Mouse (Mus musculus) spleen, adult 12 weeks (tissue): ENCODE results near the gene Ddx17.

Experiments used
- DNase-seq: peaks from one replicate; pipeline ENCODE4 v3.0.0; 2022; ENCODE audit warnings: low spot score

Gene Ddx17

GRCm38 (mm10) chr15:79518571-79518970 is 28.0 kb downstream of the Ddx17 start:
- no peak for DNase-seq

DNA sequence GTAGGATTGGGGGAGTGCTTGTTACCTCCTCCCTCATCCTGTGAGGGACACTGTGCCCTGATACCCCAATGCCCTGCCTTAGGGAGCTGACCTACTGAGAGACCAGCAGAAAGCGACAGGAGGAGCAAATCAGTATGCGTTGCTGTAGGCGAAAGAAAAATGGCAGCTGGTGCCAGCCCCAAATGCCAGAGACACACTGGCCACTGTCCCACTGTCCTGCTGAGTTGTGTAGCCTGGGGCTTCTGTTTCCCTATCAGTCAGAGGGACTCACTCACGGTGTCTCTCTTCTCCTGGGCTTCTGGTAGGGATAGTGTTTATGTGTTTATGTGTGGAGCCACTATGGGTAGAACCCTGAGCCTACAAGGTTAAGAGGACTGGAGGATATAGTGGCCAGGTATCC is 28.8 kb downstream of the Ddx17 start:
- no peak for DNase-seq

GRCm38 (mm10) chr15:79516171-79517096 is 30.1 kb downstream of the Ddx17 start, which contains the start of gene Kdelr3:
Kdelr3 (plus strand) TSS chr15:79516411.
- DNase-seq = no peak

DNA sequence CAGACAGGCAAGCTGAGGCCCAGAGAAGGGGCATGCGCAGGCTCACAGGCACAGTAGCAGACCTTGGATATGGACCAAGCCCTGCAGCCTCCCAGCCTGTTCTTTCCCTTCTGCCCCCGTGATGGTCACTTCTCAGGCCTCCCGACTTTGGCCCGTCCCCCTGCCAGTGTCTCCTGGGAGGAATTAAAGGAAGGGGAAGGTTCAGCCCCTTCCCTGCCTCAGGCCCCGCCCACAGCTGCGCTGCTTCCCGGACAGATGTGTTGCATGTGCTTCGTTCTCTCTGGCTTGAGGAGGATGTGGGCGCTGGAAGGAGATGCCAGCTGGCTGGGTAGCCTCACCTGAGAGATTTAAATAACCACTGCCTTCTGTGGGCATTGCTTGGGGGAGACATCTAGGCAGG is 32.6 kb downstream of the Ddx17 start:
- no peak for DNase-seq

DNA sequence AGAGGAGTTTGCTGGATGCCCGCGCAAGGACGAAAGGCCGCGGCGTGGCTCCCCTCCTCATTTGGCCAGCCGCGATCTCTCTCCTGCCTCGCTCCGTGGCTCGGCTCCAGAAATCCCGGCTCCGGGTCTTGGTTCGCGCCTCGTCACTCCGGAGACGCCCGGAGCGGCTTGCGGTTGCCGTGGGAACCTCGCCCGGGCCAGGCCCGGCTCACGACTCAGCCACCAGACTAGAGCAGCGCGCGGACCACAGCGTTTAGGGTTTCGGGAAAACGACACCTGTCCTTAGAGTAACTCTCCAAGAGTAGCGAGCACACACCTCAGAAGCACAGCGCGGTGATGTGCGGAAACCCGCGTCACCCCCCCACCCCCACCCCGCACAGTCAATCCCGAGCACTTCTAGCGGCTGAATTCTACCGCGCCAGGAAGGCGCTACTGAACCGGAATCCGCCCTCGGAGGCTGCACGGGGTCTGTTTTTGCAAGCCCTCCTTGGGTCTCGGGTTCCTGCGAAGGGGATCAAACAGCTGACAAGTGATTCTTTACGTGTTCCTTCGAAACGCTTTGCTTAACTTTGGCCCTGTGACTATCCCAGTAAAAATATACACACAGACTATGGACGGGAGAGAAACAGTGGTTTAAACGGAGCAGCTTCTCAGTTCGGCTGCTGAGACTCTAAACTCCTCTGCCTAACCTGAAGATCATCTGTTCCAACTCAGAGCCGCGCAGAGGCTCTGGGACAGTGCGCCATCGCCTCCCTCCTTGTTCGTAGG is 34.8 kb downstream of the Ddx17 start:
- DNase-seq = no peak

DNA sequence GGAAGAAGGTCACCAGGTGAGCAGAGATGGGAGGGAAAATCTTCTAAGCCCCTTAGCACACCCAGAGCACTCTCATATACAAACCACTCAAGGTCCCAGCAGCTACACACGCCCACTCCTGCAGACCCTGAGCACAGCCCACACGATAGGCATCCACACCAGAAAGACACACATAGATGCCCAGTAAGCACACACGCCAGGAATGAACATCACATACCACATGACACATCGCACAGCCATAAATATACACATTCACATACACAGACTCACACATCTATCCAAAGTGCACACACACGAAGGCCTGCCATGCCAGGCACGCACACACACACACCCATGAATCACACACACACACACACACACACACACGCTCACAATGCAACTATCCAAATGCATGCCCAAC is 36.1 kb downstream of the Ddx17 start:
- DNase-seq = no peak

- no peak for DNase-seq
Measured at GRCm38 (mm10) chr15:79509998-79510397, 36.5 kb downstream of the Ddx17 start.

DNA sequence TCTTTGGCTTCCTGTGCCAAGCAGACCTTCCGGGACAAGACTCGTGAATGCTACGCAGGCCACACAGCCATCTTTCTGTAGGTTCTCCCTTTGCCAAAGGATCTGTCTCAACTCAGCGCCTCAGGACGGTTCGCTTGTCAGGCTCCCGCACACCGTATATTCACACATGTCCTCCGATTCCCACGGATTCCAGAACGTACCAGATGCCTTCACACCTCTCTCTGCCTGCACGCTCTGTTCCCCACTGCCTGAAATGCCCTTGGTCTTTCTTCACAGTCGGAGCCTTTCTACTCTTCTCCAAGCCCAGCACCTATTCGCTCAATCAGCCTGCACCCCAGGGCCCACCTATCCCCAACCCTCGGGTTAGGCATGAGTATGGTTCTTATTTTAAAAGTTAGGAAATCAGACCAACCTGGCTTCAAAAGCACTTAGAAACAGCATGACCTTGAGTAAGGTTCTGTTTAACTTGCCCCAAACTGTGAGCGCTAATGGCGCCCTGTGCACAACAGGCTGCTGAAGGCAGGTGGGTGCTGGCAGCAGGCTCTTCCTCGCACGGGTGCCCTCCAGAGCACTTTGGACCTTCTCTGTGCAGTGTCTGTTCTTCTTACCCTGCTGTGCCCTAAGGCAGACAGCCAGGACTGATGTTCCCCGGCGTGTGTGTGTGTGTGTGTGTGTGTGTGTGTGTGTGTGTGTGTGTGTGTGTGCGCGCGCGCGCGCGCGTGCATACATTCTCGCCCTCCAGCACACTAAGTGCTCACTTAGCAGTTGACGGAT is 39.3 kb downstream of the Ddx17 start:
- no peak for DNase-seq

GRCm38 (mm10) chr15:79506460-79506859 is 40.1 kb downstream of the Ddx17 start:
- DNase-seq = no peak

DNA sequence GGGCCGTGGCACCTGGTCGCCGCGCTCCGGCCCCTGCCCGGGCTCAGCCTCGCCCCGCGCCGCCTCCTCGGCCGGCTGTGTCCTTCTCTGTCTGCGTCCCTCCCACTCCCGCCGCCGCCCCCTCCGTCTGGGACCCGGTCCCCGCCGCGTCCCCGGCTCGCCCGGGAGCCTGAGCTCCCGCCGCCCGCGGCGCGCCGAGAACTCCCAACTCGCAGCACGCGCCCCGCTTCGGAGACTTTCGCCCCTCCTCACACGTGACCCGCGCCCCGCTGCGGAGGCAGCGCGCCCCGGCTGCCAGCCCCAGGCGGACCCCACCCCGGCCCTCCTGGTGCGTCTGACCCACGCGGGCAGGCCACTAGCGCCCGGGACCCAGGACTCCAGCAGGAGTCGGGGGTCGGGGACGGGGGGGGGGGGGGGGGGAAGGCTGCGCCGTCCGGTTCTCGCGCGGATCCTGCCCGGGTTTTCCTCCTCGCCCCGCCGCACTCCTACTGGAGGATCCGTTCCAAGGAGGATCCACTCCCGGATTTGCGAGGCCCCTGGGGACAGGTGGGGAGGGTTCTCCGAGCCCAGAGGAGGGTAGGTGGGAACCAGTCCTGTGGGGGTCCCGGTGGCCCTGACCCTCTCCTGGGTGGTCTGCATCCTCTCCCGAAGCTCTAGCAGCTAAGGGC is 40.8 kb downstream of the Ddx17 start:
- no peak for DNase-seq

DNA sequence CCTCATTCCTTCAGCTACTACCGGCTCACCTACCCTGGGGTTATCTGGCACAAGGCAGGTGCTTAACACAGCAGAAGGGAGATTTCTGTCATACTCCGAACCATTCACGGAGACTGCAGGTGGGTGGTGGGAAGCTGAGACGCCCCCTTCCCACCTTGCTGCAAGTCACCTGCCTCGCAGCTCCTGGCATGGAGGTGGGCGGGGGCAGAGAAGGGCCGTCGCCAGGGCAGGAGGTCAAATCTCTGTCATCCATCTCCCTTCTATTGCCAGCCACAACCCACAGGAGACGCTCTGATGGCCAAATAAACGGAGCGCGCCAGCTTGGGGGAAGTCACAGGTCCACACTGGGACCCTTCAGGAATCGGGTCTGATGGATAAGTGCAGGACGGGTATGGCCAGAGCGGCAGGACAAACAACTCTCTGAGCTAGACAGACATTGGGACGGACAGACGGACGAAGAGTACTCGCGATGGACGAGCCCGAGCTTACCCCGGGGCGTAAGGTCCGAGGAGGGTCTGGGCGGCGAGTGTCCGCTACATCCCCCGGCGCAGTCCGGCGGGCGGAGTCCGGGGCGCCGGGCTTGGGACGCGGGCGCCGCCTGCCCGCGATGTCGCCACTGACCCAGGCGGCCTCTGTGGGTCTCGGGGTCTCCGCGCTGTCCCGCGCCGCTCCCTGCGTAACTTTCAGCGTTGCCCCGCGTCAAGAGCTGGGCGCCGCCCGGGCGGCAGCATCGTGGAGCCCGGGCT is 41.7 kb downstream of the Ddx17 start, which contains the start of gene Kcnj4:
Gene Kcnj4 (minus strand): TSS at position 535 of the 746 bp plus-strand sequence.
- no peak for DNase-seq

GRCm38 (mm10) chr15:79503438-79503837 is 43.1 kb downstream of the Ddx17 start:
- DNase-seq = no peak

DNA sequence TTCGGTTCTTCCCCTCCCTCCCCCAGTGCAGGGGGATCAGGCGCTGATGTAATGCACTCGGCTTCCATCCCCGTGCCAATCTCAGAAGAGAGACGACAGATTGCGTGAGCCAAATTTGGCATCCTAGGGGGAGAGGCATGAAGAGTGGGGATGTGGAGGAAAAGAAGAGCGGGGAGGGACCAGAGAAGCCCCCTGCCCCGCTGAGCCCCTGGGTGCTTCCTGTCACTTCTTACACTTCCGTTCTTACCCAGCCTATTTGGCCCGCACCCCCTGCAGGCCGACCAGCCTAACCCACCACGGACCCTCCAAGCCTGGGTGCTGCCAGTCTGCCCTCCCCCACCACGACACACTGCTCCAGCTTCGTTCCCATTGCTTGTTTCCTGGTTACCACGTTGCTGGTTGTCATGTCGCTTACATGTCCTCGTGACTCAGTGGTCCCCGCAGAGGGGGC is 43.6 kb downstream of the Ddx17 start:
- no peak for DNase-seq

GRCm38 (mm10) chr15:79500110-79500509 is 46.4 kb downstream of the Ddx17 start:
- DNase-seq = no peak

DNA sequence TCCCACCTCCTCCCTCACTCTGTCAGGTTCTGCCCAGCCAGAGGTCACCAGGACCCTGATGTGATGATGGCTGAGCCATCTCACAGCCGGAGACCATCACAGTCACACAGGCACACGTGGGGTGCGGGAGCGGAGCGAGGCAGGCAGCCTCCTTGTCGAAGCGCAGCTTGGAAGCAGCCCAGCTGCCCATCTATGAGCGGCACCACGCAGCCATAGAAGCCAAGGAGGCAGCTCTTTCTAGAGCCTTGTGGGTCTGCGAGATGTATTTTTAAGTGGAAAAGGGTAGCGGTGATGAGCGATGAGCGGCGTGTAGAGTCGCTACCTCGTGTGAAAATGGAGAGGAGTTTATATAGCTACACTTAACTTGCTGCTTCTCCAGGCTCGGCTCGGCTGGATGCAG is 53.0 kb downstream of the Ddx17 start:
- DNase-seq = no peak

DNA sequence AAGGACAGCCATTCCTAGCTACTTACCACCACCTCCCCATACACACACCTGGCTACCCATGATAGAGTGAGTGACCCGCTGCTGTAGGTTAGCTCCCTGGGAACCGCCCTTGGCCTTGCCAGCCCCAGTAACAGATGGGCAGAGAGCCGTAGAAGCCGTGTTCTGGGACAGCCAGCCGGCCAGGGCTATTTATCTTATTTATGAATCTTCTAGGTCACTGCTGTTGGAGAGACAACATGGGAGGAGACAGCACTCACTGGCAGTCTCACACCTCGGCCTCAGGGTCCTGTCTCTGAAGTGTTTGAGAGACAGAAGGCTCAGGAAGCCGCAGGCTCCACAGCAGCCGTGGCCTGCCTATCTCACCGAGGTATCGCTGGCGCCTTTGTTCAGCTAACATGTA is 57.1 kb downstream of the Ddx17 start:
- no peak for DNase-seq

DNA sequence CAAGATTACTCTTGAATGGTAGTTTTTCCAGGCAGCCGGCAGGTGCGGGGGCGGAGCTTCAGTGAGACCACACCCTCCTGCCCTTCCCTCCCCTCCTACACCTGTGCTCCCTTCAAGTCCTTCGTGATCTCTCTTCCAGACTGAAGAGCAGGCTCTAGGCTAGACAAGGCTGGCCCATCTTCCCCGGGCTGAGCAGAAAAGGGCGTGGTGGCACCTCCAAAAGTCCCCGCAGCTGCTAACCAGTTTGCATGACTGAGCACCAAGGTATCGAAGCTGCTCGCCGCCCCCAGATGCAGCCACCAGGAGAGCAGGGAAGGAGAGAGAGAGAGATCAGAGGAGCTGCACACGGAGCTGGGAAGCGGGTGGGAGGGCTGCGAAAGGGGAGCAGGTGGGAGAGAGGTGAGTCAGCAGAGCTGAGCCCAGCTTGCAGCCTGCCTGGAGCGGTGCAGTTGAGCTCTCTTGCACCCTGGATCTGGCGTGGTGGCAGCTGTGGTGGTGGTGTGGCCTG is 65.3 kb downstream of the Ddx17 start:
- DNase-seq = no peak
